Mouse (Mus musculus) natural killer cell, adult 2 months (primary cell): ENCODE data around the gene Agap2.

Experiments used
- DNase-seq, 2 experiments: peaks; one replicate each; pipeline ENCODE4 v3.0.0; 2022; ENCODE audit warnings: low spot score in 2 of 2

The Agap2 gene

GRCm38 (mm10) chr10:127076082-127076481, 998 bp downstream of the Agap2 start:
- DNase-seq, result peak; percentile 67

- no peak for DNase-seq
Observed at GRCm38 (mm10) chr10:127077515-127077914, 2.4 kb downstream of the Agap2 start.

- DNase-seq, result no peak
Observed at GRCm38 (mm10) chr10:127078001-127078676, 3.1 kb downstream of the Agap2 start.

GRCm38 (mm10) chr10:127078677-127079575, 3.8 kb downstream of the Agap2 start:
- DNase-seq, result no peak

- DNase-seq, result no peak
Observed at GRCm38 (mm10) chr10:127079665-127080391, 4.7 kb downstream of the Agap2 start.

- no peak for DNase-seq
Observed at GRCm38 (mm10) chr10:127080901-127081780, 6.1 kb downstream of the Agap2 start.

GRCm38 (mm10) chr10:127081996-127082620, 7.0 kb downstream of the Agap2 start:
- DNase-seq, result no peak

GRCm38 (mm10) chr10:127083292-127083914, 8.3 kb downstream of the Agap2 start:
- DNase-seq, result no peak

GRCm38 (mm10) chr10:127083915-127084306, 8.8 kb downstream of the Agap2 start:
- DNase-seq, result no peak

- no peak for DNase-seq
Observed at GRCm38 (mm10) chr10:127085052-127085451, 10.0 kb downstream of the Agap2 start.

GRCm38 (mm10) chr10:127085633-127086032, 10.5 kb downstream of the Agap2 start:
- no peak for DNase-seq

GRCm38 (mm10) chr10:127090560-127091411, 15.7 kb downstream of the Agap2 start:
- no peak for DNase-seq

- DNase-seq, result no peak
Observed at GRCm38 (mm10) chr10:127091507-127092396, 16.7 kb downstream of the Agap2 start.

- DNase-seq, result no peak
Observed at GRCm38 (mm10) chr10:127092742-127093141, 17.7 kb downstream of the Agap2 start.

GRCm38 (mm10) chr10:127094382-127094802, 19.3 kb downstream of the Agap2 start:
- DNase-seq, result no peak

GRCm38 (mm10) chr10:127098514-127098913, 23.4 kb downstream of the Agap2 start:
- no peak for DNase-seq

GRCm38 (mm10) chr10:127099191-127099590, 24.1 kb downstream of the Agap2 start:
- DNase-seq, result no peak

- DNase-seq, result peak in 1 of 2 experiments; percentile 38
Observed at GRCm38 (mm10) chr10:127099868-127100267, 24.8 kb downstream of the Agap2 start.
